Mouse (Mus musculus): ENCODE results near the gene Morn2. TPM values are rescaled to one million over a fixed set of nuclear protein-coding genes. Genes with fewer than 3 reads are reported as not detected.
A peak's percentile ranks its signal among the peaks of the same experiment; 100 is the strongest.

Gene Morn2
- polyA plus RNA-seq, 1 experiment: 6.4 TPM

DNA sequence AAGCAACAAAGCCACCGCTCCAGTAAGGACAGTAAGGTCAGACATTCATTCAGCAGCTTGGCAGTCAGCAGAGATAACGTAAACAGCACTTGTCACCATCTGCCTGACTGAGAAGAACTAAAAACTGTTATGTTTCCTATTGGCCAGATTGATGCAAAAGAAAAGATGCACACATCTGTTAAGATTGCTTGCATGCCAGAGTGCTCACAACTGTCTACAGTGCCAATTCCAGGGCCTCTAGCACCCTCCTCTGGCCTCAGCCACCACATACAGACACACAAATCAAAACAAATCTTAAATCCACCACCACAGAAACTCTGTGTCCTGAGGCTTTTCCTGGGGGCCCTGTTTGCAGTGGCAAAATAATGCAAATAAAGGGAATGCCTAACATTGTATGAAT lies 42.4 kb downstream of the Morn2 start:
- H3K27ac ChIP-seq (ENCODE audit: control insufficient read depth, insufficient read depth, low read depth, low read length, poor library complexity): no peak overlapping the region
- no peaks in the 10 kb centered on the region for H3K4me1 ChIP-seq (ENCODE audit: control insufficient read depth, insufficient read depth, low read length)
- WGBS: 85% methylated on average over 2 of the region's 2 CpGs
- TF ChIP-seq POLR2A (IDR thresholded peaks at IDR 0.05; ENCODE audit: borderline replicate concordance, control insufficient read depth, low read depth, low read length): no peak
- TF ChIP-seq CTCF (IDR thresholded peaks at IDR 0.05; ENCODE audit: control insufficient read depth, insufficient read depth, low read length): peak; percentile 31; the same call in 1 of the 2 replicates
- no peak overlapping the region for H3K4me3 ChIP-seq (replicated peaks; ENCODE audit: control insufficient read depth, low read depth, low read length)

DNA sequence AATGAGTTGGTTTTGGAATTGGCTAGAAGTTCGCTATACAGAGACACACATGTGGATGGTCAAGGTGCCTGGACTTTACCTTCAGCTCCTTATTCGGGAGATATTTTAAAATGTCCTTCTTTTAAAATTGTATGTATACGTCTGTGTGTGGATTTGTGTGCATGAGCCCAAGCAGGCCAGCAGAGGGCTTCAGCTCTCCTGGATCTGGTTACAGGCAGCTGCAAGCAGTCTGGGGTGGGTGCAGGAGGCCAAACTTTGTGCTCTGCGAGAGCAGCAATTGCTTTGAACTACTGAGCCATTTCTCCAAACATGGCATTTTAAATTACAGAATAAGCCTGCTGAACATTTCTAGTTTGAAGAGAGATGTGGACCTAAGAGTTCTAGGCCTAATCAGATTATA lies 55.3 kb downstream of the Morn2 start:
- Histone ChIP-seq H3K4me1 (ENCODE audit: control insufficient read depth, insufficient read depth, low read length) (no peaks in the 10 kb centered on the region), H3K4me3 (replicated peaks; ENCODE audit: control insufficient read depth, low read depth, low read length) (no peak overlapping the region), H3K27ac (ENCODE audit: control insufficient read depth, insufficient read depth, low read depth, low read length, poor library complexity) (no peak overlapping the region)
- WGBS: 71% methylated on average over 4 of the region's 4 CpGs
- TF ChIP-seq POLR2A (IDR thresholded peaks at IDR 0.05; ENCODE audit: borderline replicate concordance, control insufficient read depth, low read depth, low read length): no peak
- peak; percentile 31; the same call in 1 of the 2 replicates for TF ChIP-seq CTCF (IDR thresholded peaks at IDR 0.05; ENCODE audit: control insufficient read depth, insufficient read depth, low read length)

GRCm38 (mm10) chr17:80346591-80347125 lies 56.7 kb downstream of the Morn2 start:
- no peak for TF ChIP-seq POLR2A (IDR thresholded peaks at IDR 0.05; ENCODE audit: borderline replicate concordance, control insufficient read depth, low read depth, low read length)
- no peak overlapping the region for H3K27ac ChIP-seq (ENCODE audit: control insufficient read depth, insufficient read depth, low read depth, low read length, poor library complexity)
- no peak overlapping the region for H3K4me3 ChIP-seq (replicated peaks; ENCODE audit: control insufficient read depth, low read depth, low read length)
- 78% methylated on average over 11 of the region's 11 CpGs for WGBS
- no peaks in the 10 kb centered on the region for H3K4me1 ChIP-seq (ENCODE audit: control insufficient read depth, insufficient read depth, low read length)

Other genes starting within 250 kb of the Morn2 start
- 21.7 and 21.8 TPM in 2 replicates for gene Hnrnpll, start 227.9 kb upstream of the Morn2 start, polyA plus RNA-seq (2011; ENCODE audit: insufficient read depth, insufficient read length, low replicate concordance, missing spikeins)
- gene Galm, start 162.7 kb upstream of the Morn2 start, polyA plus RNA-seq (2011; ENCODE audit: insufficient read depth, insufficient read length, low replicate concordance, missing spikeins): 0.56 and 5.2 TPM in 2 replicates
- 166 and 167 TPM in 2 replicates for gene Srsf7, start 82.9 kb upstream of the Morn2 start, polyA plus RNA-seq (2011; ENCODE audit: insufficient read depth, insufficient read length, low replicate concordance, missing spikeins)
- not detected in 2 replicates for gene Ttc39d, start 82.7 kb upstream of the Morn2 start, polyA plus RNA-seq (2011; ENCODE audit: insufficient read depth, insufficient read length, low replicate concordance, missing spikeins)
- 7.8 and 10.4 TPM in 2 replicates for gene Gemin6, start 65.8 kb upstream of the Morn2 start, polyA plus RNA-seq (2011; ENCODE audit: insufficient read depth, insufficient read length, low replicate concordance, missing spikeins)
- gene Dhx57, start 273 bp downstream of the Morn2 start, polyA plus RNA-seq (2011; ENCODE audit: insufficient read depth, insufficient read length, low replicate concordance, missing spikeins): 6.5 and 12.3 TPM in 2 replicates
- gene Arhgef33, start 17.2 kb downstream of the Morn2 start, polyA plus RNA-seq (2011; ENCODE audit: insufficient read depth, insufficient read length, low replicate concordance, missing spikeins): not detected in 2 replicates
- not detected in 2 replicates for gene Gm10190, start 83.3 kb downstream of the Morn2 start, polyA plus RNA-seq (2011; ENCODE audit: insufficient read depth, insufficient read length, low replicate concordance, missing spikeins)
- 3.9 and 5.5 TPM in 2 replicates for gene Sos1, start 190.2 kb downstream of the Morn2 start, polyA plus RNA-seq (2011; ENCODE audit: insufficient read depth, insufficient read length, low replicate concordance, missing spikeins)